Mouse (Mus musculus): ENCODE measurements around the gene Psg22. TPM values are rescaled to one million over a fixed set of nuclear protein-coding genes. Genes with fewer than 3 reads are reported as not detected.
"Not testable (repeated sequence)": the region's sequence is repeated elsewhere in the genome, so short reads cannot be mapped to it uniquely, and the experiment has no call there.

Psg22 gene
- polyA plus RNA-seq (2016; fragmentation: Nextera tagmentation; extraction: Ambion mirVana) = not detected in 2 replicates

- 46% methylated on average over 2 of the region's 2 CpGs for WGBS
- H3K4me3 ChIP-seq = no peak within 1 kb of the TSS
- no peak within 1 kb of the TSS for H3K27ac ChIP-seq
- no peaks in the 10 kb centered on the region for H3K9me3 ChIP-seq (replicated peaks)
- H3K4me1 ChIP-seq = no peaks in the 10 kb centered on the region
- no peak for ATAC-seq (ENCODE audit: low FRiP score)
- no peaks in the 10 kb centered on the region for H3K27me3 ChIP-seq
- no peak within 1 kb of the TSS for H3K9ac ChIP-seq
- no peak within 1 kb of the TSS for H3K4me2 ChIP-seq (replicated peaks)
- no peaks in the 10 kb centered on the region for H3K36me3 ChIP-seq
Measured at GRCm38 (mm10) chr7:18717790-18718189, at the start of gene Psg22. Psg22 (plus strand) TSS chr7:18718090.

GRCm38 (mm10) chr7:18679772-18680171 is 38.1 kb upstream of the Psg22 start:
- 49% methylated on average over 2 of the region's 2 CpGs for WGBS
- no peak overlapping the region for H3K27ac ChIP-seq
- H3K4me2 ChIP-seq (replicated peaks) = no peak overlapping the region
- no peak overlapping the region for H3K4me3 ChIP-seq
- no peaks in the 10 kb centered on the region for H3K36me3 ChIP-seq
- no peaks in the 10 kb centered on the region for H3K4me1 ChIP-seq
- no peak overlapping the region for H3K9ac ChIP-seq
- no peaks in the 10 kb centered on the region for H3K27me3 ChIP-seq
- ATAC-seq (ENCODE audit: low FRiP score) = no peak
- H3K9me3 ChIP-seq (replicated peaks) = no peaks in the 10 kb centered on the region

- H3K4me1 ChIP-seq = no peaks in the 10 kb centered on the region
- no peaks in the 10 kb centered on the region for H3K36me3 ChIP-seq
- no peaks in the 10 kb centered on the region for H3K27me3 ChIP-seq
- H3K4me2 ChIP-seq (replicated peaks) = no peak overlapping the region
- no peak for ATAC-seq (ENCODE audit: low FRiP score)
- no peak overlapping the region for H3K4me3 ChIP-seq
- no peak overlapping the region for H3K9ac ChIP-seq
- H3K27ac ChIP-seq = no peak overlapping the region
- no peaks in the 10 kb centered on the region for H3K9me3 ChIP-seq (replicated peaks)
Measured at GRCm38 (mm10) chr7:18685586-18685985, 32.3 kb upstream of the Psg22 start.

- Histone ChIP-seq H3K4me3 (no peak within 1 kb of the TSS), H3K9ac (no peak within 1 kb of the TSS), H3K4me1 (no peaks in the 10 kb centered on the region), H3K27me3 (no peaks in the 10 kb centered on the region), H3K27ac (no peak within 1 kb of the TSS), H3K4me2 (replicated peaks) (no peak within 1 kb of the TSS), H3K36me3 (no peaks in the 10 kb centered on the region), H3K9me3 (replicated peaks) (no peaks in the 10 kb centered on the region)
- WGBS = 80% methylated on average over 2 of the region's 2 CpGs
- ATAC-seq (ENCODE audit: low FRiP score) = no peak
Measured at GRCm38 (mm10) chr7:18686085-18686484, 31.8 kb upstream of the Psg22 start, which contains the start of gene Psg20. Psg20 (minus strand) TSS chr7:18686185.

GRCm38 (mm10) chr7:18710331-18710730 is 7.6 kb upstream of the Psg22 start:
- H3K4me1 ChIP-seq; H3K27ac ChIP-seq; H3K4me2 ChIP-seq (replicated peaks); ATAC-seq (ENCODE audit: low FRiP score); H3K36me3 ChIP-seq; H3K4me3 ChIP-seq; H3K9ac ChIP-seq; H3K9me3 ChIP-seq (replicated peaks); H3K27me3 ChIP-seq: not testable (repeated sequence)
- WGBS = 80% methylated on average over 4 of the region's 4 CpGs

- Histone ChIP-seq H3K9me3 (replicated peaks) (no peaks in the 10 kb centered on the region), H3K27ac (no peak overlapping the region), H3K9ac (no peak overlapping the region), H3K4me3 (no peak overlapping the region), H3K27me3 (no peaks in the 10 kb centered on the region), H3K4me1 (no peaks in the 10 kb centered on the region), H3K4me2 (replicated peaks) (no peak overlapping the region), H3K36me3 (no peaks in the 10 kb centered on the region)
- no peak for ATAC-seq (ENCODE audit: low FRiP score)
- 72% methylated on average over 1 of the region's 1 CpGs for WGBS
Measured at GRCm38 (mm10) chr7:18710846-18711245, 7.0 kb upstream of the Psg22 start.

- Histone ChIP-seq H3K4me1 (no peaks in the 10 kb centered on the region), H3K27ac (no peak overlapping the region), H3K9me3 (replicated peaks) (no peaks in the 10 kb centered on the region), H3K9ac (no peak overlapping the region), H3K4me2 (replicated peaks) (no peak overlapping the region), H3K4me3 (no peak overlapping the region), H3K27me3 (no peaks in the 10 kb centered on the region), H3K36me3 (no peaks in the 10 kb centered on the region)
- 82% methylated on average over 4 of the region's 4 CpGs for WGBS
- no peak for ATAC-seq (ENCODE audit: low FRiP score)
Measured at GRCm38 (mm10) chr7:18715546-18715945, 2.3 kb upstream of the Psg22 start.

GRCm38 (mm10) chr7:18724001-18724400 is 6.1 kb downstream of the Psg22 start:
- Histone ChIP-seq H3K4me3 (no peak overlapping the region), H3K36me3 (no peaks in the 10 kb centered on the region), H3K27ac (no peak overlapping the region), H3K4me2 (replicated peaks) (no peak overlapping the region), H3K4me1 (no peaks in the 10 kb centered on the region), H3K27me3 (no peaks in the 10 kb centered on the region), H3K9ac (no peak overlapping the region), H3K9me3 (replicated peaks) (no peaks in the 10 kb centered on the region)
- no peak for ATAC-seq (ENCODE audit: low FRiP score)
- 88% methylated on average over 6 of the region's 6 CpGs for WGBS

- H3K4me3 ChIP-seq; H3K9me3 ChIP-seq (replicated peaks); H3K9ac ChIP-seq; ATAC-seq (ENCODE audit: low FRiP score); H3K4me1 ChIP-seq; H3K4me2 ChIP-seq (replicated peaks); H3K36me3 ChIP-seq; H3K27ac ChIP-seq; H3K27me3 ChIP-seq: not testable (repeated sequence)
Measured at GRCm38 (mm10) chr7:18725931-18726330, 8.0 kb downstream of the Psg22 start.

GRCm38 (mm10) chr7:18728391-18728790 is 10.5 kb downstream of the Psg22 start:
- Histone ChIP-seq H3K36me3 (no peaks in the 10 kb centered on the region), H3K4me2 (replicated peaks) (no peak overlapping the region), H3K9me3 (replicated peaks) (no peaks in the 10 kb centered on the region), H3K27ac (no peak overlapping the region), H3K4me3 (no peak overlapping the region), H3K4me1 (no peaks in the 10 kb centered on the region), H3K27me3 (no peaks in the 10 kb centered on the region), H3K9ac (no peak overlapping the region)
- ATAC-seq (ENCODE audit: low FRiP score) = no peak
- WGBS = 81% methylated on average over 1 of the region's 1 CpGs

GRCm38 (mm10) chr7:18733111-18733510 is 15.2 kb downstream of the Psg22 start:
- no peaks in the 10 kb centered on the region for H3K4me1 ChIP-seq
- H3K36me3 ChIP-seq = no peaks in the 10 kb centered on the region
- ATAC-seq (ENCODE audit: low FRiP score) = no peak
- no peaks in the 10 kb centered on the region for H3K27me3 ChIP-seq
- H3K9ac ChIP-seq = no peak overlapping the region
- H3K9me3 ChIP-seq (replicated peaks) = no peaks in the 10 kb centered on the region
- no peak overlapping the region for H3K27ac ChIP-seq
- H3K4me2 ChIP-seq (replicated peaks) = no peak overlapping the region
- no peak overlapping the region for H3K4me3 ChIP-seq

GRCm38 (mm10) chr7:18734451-18734850 is 16.6 kb downstream of the Psg22 start:
- no peak overlapping the region for H3K4me2 ChIP-seq (replicated peaks)
- no peak overlapping the region for H3K27ac ChIP-seq
- no peak overlapping the region for H3K9ac ChIP-seq
- H3K4me3 ChIP-seq = no peak overlapping the region
- ATAC-seq (ENCODE audit: low FRiP score) = no peak
- WGBS = 87% methylated on average over 1 of the region's 1 CpGs
- H3K27me3 ChIP-seq = no peaks in the 10 kb centered on the region
- no peaks in the 10 kb centered on the region for H3K4me1 ChIP-seq
- H3K36me3 ChIP-seq = no peaks in the 10 kb centered on the region
- H3K9me3 ChIP-seq (replicated peaks) = no peaks in the 10 kb centered on the region

- Histone ChIP-seq H3K27ac (no peak overlapping the region), H3K36me3 (no peaks in the 10 kb centered on the region), H3K4me3 (peak overlapping the region; percentile 28)
Measured at GRCm38 (mm10) chr7:18746189-18746860, 28.4 kb downstream of the Psg22 start.

More at GRCm38 (mm10) chr7:18746189-18746860, 28.4 kb downstream of the Psg22 start:
- peaks cover 14% of the 10 kb centered on the region for H3K27me3 ChIP-seq
- H3K4me2 ChIP-seq (replicated peaks) = peak overlapping the region; percentile 51
- H3K9ac ChIP-seq = peak overlapping the region; percentile 49; the same call in 1 of the 2 replicates
- peaks cover 4% of the 10 kb centered on the region; the same call in 1 of the 2 replicates for H3K4me1 ChIP-seq
- H3K9me3 ChIP-seq (replicated peaks) = no peaks in the 10 kb centered on the region
- WGBS = 8% methylated on average over 20 of the region's 20 CpGs
- peak; percentile 38; the same call in 1 of the 2 replicates for ATAC-seq (ENCODE audit: low FRiP score)
